Mouse (Mus musculus): ENCODE data around the gene Zbtb7a.

Gene Zbtb7a

DNA sequence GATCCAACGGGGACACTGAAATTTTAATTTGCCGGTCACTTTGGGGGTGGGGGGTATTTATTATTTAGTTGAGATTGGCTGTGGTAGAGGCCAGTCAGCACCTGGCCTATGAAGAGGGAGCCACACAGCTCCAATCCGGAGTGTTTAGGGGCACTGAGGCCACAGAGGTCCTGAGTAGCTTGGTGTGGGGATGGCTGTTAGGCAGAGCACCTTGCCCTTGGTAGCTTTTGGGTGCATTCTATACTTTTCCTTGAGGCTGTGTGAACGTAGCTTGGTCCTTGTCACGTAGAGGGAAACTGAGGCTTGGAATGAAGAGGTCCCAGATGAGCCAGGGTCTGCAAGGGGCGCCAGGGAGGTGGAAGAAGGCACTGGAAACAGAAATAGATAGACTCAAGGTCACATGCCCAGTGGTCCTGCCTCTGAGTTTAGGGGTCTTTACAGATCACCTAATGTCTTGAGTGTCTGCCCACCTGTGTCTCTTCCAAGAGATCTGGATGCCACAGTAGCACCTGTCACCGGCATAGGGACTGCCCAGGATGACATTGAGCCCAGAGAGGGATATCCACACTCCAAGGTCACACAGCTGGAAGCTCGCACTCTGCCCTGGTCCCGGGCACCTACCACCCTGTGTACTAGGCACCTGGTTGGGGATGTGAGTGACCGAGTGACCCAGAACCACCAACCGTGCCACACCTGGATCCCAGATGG is 4.0 kb downstream of the Zbtb7a start:
- DNase-seq (ENCODE audit: low read depth, low spot score): no peak

DNA sequence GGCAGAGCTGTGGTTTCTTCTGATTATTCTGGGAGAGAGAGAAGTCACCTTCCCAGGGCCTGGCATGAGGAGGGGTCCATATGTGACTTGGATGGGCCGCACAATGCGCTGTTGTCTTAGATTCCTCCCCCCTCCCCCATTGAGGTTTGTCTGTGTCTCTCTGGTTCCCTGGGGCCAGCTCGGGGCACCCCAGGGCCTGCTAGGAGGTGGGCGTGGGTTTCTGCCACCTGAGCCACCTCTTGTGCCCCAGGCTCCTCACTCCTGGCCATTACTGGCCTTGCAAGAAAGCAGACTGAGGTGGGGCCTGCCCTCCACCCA is 4.5 kb downstream of the Zbtb7a start:
- no peak for DNase-seq (ENCODE audit: low read depth, low spot score)

DNA sequence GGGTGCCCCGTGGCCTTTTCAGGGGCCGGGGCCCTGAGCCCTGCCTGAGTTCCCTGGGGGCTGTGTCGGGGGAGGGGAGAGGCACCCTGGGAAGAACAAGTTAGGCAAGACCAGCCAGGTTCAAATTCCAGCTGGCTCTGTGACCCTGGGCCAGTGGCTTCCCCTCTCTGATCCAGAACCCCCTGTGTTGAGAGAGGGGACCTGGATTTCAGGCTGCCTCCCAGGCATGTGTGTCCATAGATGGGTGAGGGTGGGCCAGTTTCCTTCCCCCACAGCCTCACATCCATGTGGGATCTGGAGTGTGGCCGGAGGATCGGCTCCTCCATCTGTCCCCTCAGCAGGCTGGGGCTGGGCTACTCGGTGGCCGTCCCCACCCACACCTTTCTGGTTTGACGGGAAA is 5.0 kb downstream of the Zbtb7a start:
- no peak for DNase-seq (ENCODE audit: low read depth, low spot score)

DNA sequence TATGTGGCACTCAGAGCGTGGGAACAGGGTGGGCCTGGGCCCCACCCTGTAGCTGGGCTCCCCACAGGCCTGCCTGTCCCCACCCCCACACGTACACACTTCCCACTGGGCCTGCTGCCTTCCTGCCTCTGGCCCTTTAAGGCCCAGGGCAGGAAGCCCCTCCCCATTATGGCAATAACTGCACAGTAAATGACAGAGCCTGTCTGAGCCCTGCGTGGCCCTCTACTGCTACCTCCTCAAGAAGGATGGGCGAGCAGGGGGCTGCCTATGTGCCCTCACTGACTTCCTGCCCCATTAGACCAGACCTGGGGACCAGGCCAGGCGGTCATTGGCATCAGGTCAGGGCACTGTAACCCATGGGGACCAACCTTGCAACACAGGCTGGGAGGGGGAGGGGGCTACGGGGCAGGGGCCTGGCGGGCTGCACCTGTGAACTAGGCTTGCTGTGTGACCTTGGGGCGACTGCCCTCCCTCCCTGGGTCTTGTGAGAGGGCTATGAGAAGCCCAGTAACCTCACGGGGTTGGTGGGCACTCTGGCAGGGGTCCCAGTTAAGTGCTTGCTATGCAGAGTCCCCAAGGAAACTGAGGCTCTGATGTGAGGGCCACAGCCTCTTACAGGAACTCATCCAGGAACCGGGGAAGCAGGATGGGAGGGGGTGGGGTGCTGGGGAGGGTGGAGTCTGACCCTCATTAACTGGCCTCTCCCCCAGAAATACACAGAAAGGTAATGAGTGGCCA is 5.9 kb downstream of the Zbtb7a start:
- DNase-seq (ENCODE audit: low read depth, low spot score): no peak

DNA sequence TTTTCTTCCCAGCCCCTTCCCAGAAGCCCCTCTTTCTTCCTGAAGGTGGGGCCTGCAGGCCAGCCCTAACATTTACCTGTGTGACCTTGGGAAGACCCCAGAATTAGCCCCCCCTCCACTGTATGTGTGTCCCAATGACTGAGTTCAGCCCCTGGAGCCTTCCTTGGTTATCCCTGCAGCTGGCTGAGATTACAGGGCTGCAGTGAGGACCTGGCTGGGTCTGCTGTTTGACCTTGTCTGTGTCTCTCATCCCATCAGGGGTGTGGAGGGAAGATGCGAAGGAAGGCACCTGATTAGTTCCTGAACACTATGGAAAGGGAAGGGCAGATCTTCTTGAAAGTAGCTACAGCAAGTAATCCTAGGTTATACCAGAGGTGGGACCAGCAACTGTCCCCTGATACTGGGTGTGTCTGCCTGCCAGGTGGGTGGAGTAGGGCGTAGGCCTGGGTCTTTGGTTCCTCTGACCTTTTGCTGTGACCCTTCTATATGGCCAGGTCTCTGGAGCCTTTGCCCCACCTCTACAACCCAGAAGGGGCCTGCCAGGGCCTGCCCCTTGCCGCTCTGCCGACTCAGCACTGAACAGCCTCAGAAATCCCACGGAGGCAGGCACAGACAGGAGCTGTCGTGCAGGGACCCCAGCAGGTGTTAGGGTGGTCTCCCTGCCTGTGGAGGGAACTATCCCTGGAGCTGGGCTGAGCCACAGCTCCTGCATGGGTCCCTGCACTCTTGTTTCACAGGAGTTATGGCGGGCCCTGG is 6.6 kb downstream of the Zbtb7a start:
- no peak for DNase-seq (ENCODE audit: low read depth, low spot score)

DNA sequence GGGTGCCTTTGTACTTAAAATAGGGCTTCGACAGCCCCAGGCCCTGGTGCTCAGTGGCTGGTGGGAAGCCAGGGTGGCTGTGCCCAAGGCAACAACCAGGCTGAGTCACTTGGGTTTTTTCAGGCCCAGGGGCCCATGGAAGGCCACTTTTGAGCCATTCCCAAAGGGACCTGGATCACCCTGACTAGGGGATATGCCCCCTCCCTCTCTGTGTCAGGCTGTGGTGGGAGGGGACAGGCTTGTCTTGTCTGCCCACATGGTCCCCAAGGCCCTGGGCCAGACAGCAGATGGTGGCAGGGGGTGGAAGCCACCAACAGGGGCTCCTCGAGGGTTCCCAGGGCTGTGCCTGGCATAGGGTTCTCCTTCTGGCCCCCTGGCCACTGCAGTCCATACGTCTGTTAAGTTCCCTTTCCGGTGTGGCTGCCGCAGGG is 7.5 kb downstream of the Zbtb7a start:
- no peak for DNase-seq (ENCODE audit: low read depth, low spot score)

DNA sequence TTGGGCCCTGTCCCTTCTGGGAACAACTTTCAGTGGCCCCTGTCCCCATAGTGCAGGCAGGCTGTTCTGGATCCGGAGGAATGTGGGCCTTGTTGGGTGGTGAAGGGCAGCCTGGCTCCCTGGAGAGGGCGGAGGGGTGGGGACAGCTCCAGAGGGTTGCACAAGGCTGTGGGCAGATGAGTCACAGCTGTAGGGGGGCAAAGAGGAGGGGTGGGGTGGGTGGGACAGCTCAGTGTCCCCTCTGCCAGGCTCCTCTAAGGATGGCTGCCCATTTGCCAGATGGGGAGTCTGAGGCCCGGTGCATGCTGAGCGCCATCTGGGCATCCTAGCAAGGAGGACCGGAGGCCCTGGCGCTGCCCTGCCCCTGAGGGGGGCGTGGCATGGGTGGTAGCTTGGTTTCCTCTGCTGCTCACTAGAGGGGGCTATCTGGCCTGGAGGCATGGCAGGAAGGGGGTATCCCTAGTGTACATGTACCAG is 8.2 kb downstream of the Zbtb7a start:
- DNase-seq (ENCODE audit: low read depth, low spot score): no peak

DNA sequence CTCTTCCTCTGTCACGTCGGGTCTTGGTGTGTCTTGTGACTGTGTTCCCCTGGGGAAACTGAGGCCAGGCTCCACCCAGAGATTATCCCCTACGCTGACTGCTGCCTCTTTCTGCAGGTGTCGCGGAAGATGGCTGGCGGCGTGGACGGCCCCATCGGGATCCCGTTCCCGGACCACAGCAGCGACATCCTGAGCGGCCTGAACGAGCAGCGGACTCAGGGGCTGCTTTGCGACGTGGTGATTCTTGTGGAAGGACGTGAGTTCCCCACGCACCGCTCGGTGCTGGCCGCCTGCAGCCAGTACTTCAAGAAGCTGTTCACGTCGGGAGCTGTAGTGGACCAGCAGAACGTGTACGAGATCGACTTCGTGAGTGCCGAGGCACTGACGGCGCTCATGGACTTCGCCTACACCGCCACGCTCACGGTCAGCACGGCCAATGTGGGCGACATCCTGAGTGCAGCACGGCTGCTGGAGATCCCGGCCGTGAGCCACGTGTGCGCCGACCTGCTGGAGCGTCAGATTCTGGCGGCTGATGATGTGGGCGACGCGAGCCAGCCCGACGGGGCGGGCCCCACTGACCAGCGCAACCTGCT is 8.9 kb downstream of the Zbtb7a start:
- no peak for DNase-seq (ENCODE audit: low read depth, low spot score)

DNA sequence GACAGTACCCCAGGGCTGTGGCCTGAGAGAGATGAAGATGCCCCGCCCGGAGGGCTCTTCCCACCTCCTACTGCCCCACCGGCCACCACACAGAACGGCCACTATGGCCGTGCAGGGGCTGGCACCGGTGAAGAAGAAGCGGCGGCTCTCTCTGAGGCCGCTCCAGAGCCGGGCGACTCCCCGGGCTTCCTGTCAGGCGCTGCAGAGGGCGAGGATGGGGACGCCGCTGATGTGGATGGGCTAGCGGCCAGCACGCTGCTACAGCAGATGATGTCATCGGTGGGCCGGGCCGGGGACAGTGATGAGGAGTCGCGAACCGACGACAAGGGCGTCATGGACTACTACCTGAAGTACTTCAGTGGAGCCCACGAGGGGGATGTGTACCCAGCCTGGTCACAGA is 9.6 kb downstream of the Zbtb7a start:
- DNase-seq (ENCODE audit: low read depth, low spot score): no peak

DNA sequence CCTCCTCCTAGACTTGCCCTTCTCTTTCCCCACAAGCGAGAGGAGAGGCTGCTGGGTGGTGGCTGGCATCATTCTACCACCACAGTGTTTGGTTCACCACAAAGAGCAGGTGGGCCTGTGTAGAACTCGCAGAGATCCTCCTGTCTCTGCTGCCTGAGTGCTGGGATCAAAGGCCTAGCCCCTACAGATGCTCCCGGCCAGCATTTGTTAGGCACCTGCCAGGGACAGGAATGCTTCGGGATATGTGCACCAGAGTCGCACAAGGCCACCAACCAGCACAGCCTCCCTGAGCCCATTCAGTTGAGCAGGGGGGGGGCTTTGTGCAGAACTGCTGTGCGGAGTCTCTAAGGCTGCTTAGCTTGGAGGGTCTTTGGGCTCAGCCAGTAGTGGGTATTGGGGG is 10.3 kb downstream of the Zbtb7a start:
- DNase-seq (ENCODE audit: low read depth, low spot score): no peak

DNA sequence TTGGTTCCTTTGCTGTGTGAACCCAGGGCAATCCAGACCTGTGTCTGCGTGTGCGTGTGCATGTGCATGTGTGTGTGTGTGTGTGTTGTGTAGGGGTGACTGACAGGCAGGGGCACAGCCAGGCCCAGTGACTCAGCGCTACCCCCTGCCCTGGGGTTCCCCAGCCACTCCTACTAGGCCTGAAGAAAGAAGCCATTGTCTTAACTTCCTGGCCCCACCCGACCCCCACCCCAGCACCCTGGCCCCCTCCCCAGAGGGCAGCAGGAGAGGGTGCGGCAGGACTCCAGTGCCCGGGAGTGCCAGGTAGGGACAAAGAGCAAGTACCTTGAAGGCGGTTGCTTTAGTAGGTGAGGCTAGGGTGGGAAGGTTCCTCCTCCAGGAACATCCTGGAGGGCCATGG is 10.8 kb downstream of the Zbtb7a start:
- DNase-seq (ENCODE audit: low read depth, low spot score): no peak

DNA sequence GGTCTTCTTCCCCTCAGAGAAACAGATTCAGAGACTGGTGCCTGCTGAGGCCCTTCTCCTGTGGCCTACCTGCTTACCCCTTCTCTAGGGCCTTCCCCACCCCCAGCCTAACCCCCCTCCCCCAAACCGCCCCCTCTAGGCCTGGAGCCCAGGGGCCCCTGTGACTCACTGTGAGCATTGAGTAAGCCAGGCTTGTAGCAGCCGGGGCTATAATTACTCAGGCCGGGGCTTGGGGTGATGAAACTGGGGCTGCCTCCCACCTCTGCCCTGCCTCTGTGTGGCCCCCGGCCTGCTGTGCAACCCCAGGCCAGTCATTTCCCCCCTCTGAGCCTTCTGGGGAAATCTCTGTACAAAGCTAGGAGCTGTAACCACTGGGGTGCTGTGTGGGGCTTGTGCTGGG is 11.3 kb downstream of the Zbtb7a start:
- no peak for DNase-seq (ENCODE audit: low read depth, low spot score)

DNA sequence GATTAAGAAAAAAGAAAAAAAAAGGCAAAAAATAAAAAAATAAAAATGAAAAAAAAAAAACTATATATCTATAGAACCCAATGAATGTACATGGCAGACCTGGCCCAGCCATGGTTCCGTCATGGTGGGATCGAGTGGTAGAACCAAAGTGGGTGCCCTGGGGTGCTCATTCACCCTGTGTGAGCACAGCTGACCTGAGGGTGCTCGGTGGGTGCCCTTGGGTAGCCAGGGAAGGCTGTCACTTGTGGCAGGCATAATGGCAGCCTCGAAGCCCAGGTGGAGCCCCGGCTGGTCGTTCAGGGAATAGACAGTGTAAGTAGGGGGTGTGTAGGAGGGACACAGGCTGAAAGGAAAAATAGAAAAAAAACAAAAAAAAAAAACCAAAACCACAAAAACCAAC is 16.2 kb downstream of the Zbtb7a start:
- DNase-seq (ENCODE audit: low read depth, low spot score): no peak

DNA sequence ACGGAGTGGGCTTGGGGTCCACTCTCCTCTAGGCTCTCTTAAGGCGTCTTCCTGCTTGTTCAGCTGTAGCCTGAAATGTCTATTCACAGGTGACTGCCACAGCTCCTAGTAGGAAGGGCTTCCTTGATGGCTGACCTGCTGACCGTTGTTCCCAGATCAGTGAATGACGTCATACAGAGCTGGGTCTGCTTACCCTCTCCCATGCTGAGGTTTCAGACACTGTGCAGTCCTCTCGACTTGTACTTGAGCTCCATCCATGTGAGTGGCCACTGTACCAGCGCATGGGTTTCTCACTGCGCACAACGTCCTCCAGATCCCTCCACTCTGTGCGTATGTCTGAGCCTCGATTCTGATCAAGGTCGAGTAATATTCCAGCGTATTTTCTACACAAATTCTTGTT is 17.6 kb downstream of the Zbtb7a start:
- DNase-seq (ENCODE audit: low read depth, low spot score): no peak

DNA sequence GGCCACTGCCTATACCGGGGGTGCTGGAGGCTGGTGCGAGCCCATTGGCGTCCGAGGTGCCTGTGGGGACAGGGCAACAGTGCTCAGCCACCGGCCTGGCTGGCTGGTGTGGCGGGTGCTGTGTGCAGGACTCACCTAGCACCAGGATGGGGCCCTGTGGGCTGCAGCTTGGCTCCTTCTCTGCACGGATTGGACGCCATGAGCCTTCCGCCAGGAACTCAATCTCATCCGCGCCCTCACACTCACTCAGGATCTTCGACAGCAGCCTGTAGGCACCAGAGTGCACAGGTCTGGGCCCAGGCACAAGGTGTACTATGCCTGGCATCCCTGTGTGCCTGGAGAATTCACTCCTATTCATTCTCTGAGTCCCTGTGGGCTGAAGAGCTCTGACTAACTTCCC is 19.3 kb downstream of the Zbtb7a start:
- DNase-seq (ENCODE audit: low read depth, low spot score): no peak

DNA sequence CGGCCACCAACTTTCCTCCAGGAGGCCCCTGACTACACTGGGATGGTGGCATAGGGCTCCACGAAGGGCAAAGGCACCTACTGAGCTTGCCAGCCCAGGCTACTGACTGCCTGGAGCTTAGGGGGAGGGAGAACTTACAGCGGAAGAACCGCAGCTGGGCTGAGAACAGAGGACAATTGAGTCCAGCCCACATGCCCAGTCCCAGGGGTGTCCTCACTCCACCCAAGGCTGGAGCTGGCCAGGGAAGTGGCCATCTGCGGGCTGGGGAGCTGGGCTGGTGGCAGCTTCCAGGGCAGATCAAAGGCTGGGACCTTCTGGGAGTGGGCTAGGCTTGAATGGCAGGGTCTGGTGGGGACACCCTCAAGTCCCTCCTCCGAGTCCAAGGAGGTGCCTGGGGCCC is 19.7 kb downstream of the Zbtb7a start:
- no peak for DNase-seq (ENCODE audit: low read depth, low spot score)

DNA sequence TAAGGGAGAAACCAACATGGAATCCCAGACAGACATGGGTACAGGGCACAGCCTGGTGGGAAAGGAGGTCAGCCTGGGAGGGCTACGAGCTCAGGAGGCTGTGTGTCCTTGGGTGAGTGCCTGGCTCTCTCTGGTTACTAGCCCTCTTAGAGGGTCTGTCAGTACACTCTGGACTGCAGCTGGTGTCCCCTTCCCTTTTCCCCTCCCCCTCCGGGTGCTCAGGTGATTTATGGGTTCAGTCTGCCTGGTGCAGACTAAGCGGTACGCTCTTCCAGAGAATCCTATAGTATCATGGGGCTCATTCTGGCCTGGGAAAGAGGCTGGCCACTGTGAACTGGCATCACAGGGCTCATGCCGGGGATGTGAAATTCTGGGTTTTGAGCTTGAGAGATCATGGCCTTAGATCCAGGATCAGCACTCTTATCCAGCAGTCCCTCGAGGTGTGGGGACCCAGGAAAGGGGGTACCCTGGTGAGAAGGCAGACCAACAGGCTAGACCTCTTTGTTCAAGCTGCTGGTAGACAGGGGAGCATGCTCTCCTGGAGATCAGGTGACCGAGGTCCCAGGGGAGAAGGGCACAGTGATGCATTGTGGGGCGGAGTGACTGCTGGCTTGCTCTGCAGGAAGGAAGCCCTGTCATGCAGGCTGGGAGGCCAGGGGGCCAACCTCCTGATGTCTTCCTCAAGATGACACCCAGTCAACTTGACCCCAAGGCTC is 26.7 kb downstream of the Zbtb7a start:
- DNase-seq (ENCODE audit: low read depth, low spot score): peak; percentile 73

DNA sequence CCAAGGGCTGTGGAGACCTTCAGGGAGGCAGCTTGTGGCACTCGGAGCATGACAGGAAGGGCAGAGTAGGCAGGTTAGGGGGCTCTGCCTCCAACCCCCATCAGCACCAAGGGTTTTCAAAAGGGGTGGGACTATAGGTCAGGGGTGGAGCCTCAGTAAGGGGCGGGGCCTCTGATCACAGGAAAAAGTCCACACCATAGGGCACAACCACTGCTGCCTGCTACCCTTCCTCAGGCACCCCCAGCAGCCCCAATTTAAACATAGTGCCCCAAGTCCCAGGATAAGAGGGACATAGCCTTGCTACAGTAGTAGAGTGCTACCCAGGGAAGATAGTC is 27.3 kb downstream of the Zbtb7a start:
- no peak for DNase-seq (ENCODE audit: low read depth, low spot score)

DNA sequence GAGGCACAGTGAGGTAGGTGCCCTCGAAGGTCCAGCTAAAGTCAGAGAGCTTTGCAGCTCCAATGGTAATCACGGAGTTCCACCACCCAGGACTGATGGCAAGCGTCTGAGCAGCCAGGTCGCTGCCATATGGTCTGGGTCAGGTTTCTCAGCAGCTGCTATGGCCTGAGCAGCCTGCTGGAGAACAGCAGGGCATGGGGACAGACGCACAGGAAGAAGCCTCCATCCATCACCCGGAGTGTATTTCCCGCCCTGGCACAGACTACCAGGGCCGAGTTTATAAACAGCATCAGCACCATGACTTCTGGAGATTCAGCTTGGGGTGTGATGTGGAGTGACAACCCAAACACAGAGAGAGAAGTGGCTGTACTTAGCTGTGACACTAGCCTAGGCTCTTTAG is 30.1 kb downstream of the Zbtb7a start:
- no peak for DNase-seq (ENCODE audit: low read depth, low spot score)

DNA sequence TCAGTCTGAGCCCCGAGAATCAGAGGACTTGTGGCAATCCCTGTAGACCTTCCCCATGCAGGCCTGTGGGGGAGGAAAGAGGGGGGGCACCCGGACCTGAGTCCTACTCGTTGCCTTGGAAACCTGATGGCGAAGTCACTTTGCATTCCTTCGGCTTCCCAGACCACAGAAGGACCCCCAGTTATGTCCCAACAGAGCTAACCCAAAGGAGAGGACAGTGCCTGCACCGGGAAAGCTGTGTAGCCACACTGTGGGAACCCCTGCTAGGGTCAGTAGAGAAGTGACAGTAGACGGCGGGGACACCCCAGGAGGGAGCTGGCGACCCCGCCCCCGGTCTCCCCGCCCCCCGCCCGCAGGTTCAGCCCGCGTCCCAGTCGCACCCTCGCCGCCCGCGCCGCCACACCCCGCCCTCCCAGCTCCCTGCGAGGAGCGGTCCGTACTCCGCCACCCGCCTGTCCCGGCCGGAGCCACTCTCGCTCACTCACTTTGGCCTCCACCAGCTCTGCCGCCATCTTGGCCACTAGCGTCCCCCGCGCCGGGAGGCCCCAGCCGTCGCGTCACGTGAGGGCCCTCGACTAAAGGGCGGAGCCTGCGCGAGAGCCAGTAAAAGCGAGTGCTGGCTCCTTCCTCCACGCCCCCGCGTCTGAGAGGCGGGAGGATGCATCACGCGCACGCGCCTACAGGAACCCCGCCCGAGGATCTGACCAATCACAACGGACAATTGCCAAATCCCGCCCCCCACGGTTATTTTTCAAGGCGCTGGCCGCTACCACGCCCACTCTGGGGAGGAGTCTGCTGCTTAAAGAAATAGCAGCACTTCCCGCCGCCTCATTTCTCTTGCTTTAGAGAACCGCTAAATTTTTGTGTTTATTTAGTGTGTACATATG is 32.4 kb downstream of the Zbtb7a start, which contains the start of gene Pias4:
Gene Pias4 (minus strand): TSS at position 724 of the 887 bp plus-strand sequence.
- DNase-seq (ENCODE audit: low read depth, low spot score): peak; percentile 99

DNA sequence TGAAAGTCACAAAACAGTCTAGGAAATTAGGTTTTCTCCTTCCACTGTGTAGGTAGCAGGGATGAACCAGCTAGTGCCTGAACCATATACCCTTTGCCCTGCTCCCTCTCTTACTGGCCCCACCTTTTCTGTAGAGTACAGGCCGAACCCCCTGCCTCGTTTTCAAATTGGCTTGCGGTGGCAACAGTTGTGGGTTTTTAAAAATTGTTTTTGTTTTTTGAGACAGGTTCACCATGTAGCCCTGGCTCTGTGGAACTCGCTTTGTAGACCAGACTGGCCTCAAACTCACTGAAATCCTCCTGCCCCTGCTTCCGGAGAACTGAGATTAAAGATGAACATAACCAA is 33.0 kb downstream of the Zbtb7a start:
- no peak for DNase-seq (ENCODE audit: low read depth, low spot score)
